Mouse (Mus musculus) frontal cortex, postnatal 14 days (tissue): ENCODE data around the gene Btbd17.

Source experiments
- DNase-seq, 2 experiments: peaks; one replicate each; pipeline ENCODE4 v3.0.0; 2022; ENCODE audit warnings: low spot score in 2 of 2

The Btbd17 gene

GRCm38 (mm10) chr11:114802540-114803267 lies 7.0 kb upstream of the Btbd17 start:
- DNase-seq: no peak

- no peak for DNase-seq
These were observed 6.2 kb upstream of the Btbd17 start for GRCm38 (mm10) chr11:114801906-114802305.

- no peak for DNase-seq
These were observed 2.9 kb upstream of the Btbd17 start, which contains the start of gene Gpr142 for GRCm38 (mm10) chr11:114798624-114799023. Gene Gpr142, plus strand, starts transcription at chr11:114798924.

- no peak for DNase-seq
These were observed 2.2 kb upstream of the Btbd17 start for GRCm38 (mm10) chr11:114797981-114798380.

GRCm38 (mm10) chr11:114797176-114797575 lies 1.4 kb upstream of the Btbd17 start:
- no peak for DNase-seq

GRCm38 (mm10) chr11:114795231-114795746 lies 456 bp downstream of the Btbd17 start:
- DNase-seq: peak; percentile 89 to 92

- DNase-seq: no peak
These were observed 1.1 kb downstream of the Btbd17 start for GRCm38 (mm10) chr11:114794691-114795090.

GRCm38 (mm10) chr11:114793868-114794545 lies 1.7 kb downstream of the Btbd17 start:
- no peak for DNase-seq

- peak in 1 of 2 experiments; percentile 35 for DNase-seq
These were observed 2.7 kb downstream of the Btbd17 start for GRCm38 (mm10) chr11:114792931-114793494.

GRCm38 (mm10) chr11:114791891-114792411 lies 3.8 kb downstream of the Btbd17 start:
- peak; percentile 30 to 48 for DNase-seq

GRCm38 (mm10) chr11:114791351-114791889 lies 4.3 kb downstream of the Btbd17 start:
- no peak for DNase-seq

GRCm38 (mm10) chr11:114790841-114791240 lies 4.9 kb downstream of the Btbd17 start:
- DNase-seq: no peak

GRCm38 (mm10) chr11:114790171-114790570 lies 5.6 kb downstream of the Btbd17 start:
- no peak for DNase-seq

GRCm38 (mm10) chr11:114789716-114790115 lies 6.0 kb downstream of the Btbd17 start:
- no peak for DNase-seq

GRCm38 (mm10) chr11:114789061-114789714 lies 6.6 kb downstream of the Btbd17 start:
- peak; percentile 57 to 77 for DNase-seq

GRCm38 (mm10) chr11:114787611-114788010 lies 8.1 kb downstream of the Btbd17 start:
- DNase-seq: no peak

- peak in 1 of 2 experiments; percentile 32 for DNase-seq
These were observed 9.4 kb downstream of the Btbd17 start for GRCm38 (mm10) chr11:114786326-114786725.

- DNase-seq: no peak
These were observed 9.9 kb downstream of the Btbd17 start for GRCm38 (mm10) chr11:114785892-114786291.

GRCm38 (mm10) chr11:114780076-114780475 lies 15.7 kb downstream of the Btbd17 start:
- DNase-seq: no peak

GRCm38 (mm10) chr11:114771896-114772295 lies 23.8 kb downstream of the Btbd17 start:
- no peak for DNase-seq

GRCm38 (mm10) chr11:114769911-114770310 lies 25.8 kb downstream of the Btbd17 start:
- peak in 1 of 2 experiments; percentile 18 for DNase-seq
